Mouse (Mus musculus) thymus, postnatal 4 days (tissue): ENCODE measurements around the gene Sag.
A peak's percentile ranks its signal among the peaks of the same experiment; 100 is the strongest.

Source experiments
- DNase-seq: peaks from one replicate; pipeline ENCODE4 v3.0.0; 2021

The Sag gene

GRCm38 (mm10) chr1:87855522-87855921, 52.0 kb downstream of the Sag start:
- DNase-seq = no peak

GRCm38 (mm10) chr1:87856823-87857222, 53.3 kb downstream of the Sag start:
- no peak for DNase-seq

GRCm38 (mm10) chr1:87858031-87858430, 54.6 kb downstream of the Sag start:
- DNase-seq = no peak

- DNase-seq = no peak
Measured at GRCm38 (mm10) chr1:87858529-87858928, 55.0 kb downstream of the Sag start.

DNA sequence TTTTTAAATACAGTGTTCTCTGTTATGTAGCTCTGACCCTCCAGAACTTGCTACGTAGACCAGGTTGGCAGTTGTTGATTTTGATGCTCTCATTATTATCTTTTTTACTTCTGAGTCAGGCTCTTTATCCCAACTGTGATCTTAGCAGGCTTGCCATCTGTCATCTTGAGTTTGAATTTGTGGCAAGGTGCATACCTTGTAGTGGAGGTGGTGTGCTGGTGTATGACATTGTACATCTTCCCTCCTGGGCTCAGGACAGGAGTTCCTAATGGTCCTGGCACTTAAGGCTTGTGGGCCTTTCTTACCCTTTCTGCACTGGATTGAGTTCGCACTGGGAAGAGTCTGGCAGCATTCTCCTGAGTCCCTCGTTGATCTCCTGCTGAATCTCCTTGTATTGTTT, 60.1 kb downstream of the Sag start:
- DNase-seq = no peak

- DNase-seq = no peak
Measured at GRCm38 (mm10) chr1:87864889-87865288, 61.4 kb downstream of the Sag start.

DNA sequence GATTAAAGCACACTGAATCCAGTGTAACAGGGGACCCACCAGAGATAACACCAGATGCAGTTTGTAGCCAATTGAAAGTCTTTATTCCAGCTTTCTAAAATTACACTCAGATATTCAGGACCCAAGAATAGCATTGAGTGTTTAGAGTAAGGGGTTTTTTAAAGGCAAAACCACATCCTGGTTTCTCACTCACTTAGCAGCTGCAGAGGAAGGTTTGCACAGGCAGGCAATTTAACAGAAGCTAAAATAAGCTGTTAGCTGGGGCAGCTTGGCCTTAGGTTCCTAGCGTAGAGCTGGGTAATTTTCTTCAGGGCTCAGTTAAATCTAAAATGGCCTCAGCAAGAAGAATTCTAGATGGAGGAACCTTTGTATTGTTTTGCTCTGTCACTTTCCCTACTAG, 63.2 kb downstream of the Sag start:
- peak; percentile 38 for DNase-seq

DNA sequence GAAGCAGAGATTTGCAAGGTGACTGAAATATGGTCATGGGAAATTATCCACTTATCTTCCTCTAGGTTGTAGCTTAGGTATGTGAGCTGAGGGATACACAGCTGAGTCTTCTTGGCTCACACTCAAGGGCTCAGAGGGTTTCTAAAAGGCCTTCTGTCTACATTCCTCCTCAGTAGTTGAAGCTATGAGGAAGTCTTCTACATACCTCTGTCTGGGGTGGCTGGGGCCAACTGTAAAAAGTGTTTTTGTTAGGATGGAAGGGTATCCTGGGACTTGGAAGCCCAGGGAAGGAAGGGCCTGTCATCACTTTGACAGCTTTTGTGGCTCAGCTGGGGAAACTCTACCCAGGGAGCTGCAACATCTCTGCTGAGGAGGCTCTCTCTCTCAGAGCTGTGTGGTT, 68.1 kb downstream of the Sag start:
- peak; percentile 6 for DNase-seq

GRCm38 (mm10) chr1:87873081-87873480, 69.6 kb downstream of the Sag start:
- no peak for DNase-seq

GRCm38 (mm10) chr1:87876065-87876464, 72.6 kb downstream of the Sag start:
- DNase-seq = peak; percentile 31

DNA sequence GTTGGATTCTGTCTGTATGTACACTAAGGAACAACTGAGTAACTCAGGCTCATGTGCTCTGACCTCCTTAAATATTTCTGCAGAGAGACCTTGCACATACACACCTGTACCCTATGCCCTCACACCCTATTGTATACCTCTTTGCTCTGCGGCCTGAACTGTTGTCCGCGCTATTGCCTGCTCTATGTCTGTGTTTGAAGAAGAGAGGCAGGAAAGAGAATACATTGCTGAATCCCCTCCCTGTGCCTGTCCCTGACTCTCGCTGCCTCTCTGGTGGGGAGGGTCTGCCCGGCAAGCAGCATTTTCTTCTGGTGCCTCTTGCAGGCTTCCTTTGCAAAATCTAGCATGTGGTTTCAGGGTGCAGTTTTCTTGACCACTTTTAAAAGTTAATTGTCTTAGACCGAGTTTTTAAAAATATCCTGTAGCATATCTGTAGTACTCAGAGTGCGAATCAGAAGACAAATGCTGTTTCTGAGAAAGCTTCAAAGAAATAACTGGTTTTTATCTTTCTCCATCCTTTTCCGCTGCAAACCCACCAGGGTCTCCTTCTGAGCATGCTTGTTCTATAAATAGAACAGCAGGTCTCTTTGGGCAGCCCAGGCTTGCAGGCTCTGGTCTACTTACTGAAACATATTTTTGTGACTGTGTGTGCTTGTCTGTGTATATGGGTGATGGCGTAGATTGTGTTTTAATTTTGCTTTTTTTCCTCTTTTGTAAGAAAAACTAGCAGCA, 74.2 kb downstream of the Sag start:
- DNase-seq = no peak

DNA sequence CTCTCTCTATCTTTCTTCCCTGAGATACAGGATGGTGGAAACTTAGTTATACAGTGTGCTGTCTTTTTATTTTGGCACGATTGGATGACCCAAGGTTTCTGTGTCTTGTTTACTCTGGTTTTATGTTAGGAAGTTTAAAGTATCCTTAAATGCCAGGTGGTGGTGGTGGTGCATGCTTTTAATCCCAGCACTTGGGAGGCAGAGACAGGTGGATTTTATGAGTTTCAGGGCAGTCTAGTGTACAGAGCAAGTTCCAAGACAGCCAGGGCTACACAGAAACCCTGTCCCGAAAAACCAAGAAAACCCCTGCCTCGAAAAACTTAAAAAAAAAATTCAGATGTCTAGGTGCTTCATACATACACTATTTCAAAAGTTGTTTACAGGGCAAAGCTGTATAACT, 75.6 kb downstream of the Sag start:
- DNase-seq = no peak

- peak; percentile 7 for DNase-seq
Measured at GRCm38 (mm10) chr1:87879494-87880325, 76.2 kb downstream of the Sag start.

- DNase-seq = no peak
Measured at GRCm38 (mm10) chr1:87880326-87880627, 76.8 kb downstream of the Sag start.

DNA sequence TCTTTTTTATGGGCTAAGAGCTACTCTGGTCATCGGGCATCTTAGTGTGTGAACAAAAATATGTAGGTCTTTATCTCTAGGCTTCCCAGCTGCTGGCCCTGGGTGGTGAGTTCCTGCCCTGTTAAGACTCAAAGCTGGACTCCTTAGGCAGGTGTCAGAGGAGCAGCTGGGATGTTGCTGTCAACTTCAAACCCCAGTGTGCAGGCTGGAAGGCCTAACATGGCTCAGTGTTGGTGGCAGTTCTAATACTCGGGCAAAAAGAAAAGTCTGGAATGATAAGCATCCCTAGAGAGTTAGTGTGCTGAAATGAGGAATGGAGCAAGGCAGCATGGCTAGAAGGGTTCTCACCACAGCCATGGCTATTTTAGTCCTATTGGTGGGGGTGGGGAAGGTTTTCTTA, 77.4 kb downstream of the Sag start:
- peak; percentile 9 for DNase-seq

- no peak for DNase-seq
Measured at GRCm38 (mm10) chr1:87881726-87882125, 78.2 kb downstream of the Sag start.

DNA sequence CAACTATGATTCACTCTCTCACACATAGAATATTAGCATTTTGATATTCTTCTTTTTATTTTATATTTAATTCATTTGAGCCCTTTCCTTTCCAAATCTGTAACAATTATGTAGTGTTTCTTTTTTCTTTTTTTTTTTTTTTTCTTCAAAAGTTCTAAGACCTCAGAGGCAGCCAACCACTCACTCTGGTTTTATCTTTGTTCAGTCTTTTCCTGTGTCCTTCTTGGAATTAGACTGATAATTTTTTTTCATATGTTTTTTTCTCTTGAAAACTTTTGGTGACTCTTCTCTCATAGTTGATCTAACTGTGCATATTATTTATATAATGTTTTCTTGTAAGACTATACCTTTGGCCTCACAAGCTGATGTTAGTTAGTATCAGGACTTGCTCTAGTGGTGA, 79.1 kb downstream of the Sag start:
- DNase-seq = no peak

GRCm38 (mm10) chr1:87890960-87891359, 87.5 kb downstream of the Sag start:
- peak; percentile 46 for DNase-seq

DNA sequence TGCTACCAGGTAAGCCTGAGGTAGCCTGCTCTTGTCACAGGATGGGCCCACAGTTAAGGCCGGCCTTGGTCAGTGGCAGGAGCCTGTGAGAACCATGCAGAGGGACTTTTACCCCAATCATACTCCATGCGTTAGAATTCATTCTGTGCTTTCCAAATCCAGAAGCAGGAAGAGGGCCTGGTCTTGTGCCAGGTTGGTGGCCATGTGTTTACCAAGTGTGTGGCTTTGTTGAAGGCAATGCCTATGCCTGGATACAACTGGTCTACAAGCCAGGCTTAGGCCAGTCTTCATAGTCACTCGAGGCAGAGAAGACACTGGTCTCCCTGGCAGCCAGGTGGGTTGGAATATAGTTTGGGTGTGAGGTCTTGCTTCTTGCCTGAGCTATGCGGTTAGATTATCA, 88.2 kb downstream of the Sag start:
- DNase-seq = peak; percentile 5

DNA sequence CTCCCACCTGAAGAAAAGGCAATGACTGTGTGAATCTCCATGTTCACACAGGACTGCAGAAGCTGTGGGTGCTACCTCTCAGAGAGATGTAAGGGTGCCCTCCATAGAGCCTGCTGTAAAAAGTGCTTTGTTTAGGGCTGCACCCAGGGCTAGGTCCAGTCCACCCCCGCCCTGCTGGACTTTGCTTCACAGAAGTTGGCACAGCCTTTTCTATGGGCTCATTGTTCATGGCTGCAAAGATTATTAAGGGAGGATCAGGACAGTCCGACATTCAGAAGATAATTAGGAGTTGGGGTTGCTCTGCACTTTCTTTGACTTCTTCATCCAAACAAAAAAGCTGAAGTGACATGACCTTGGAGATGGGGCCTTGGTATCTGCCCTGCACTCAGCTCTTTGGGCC, 89.0 kb downstream of the Sag start:
- DNase-seq = no peak

DNA sequence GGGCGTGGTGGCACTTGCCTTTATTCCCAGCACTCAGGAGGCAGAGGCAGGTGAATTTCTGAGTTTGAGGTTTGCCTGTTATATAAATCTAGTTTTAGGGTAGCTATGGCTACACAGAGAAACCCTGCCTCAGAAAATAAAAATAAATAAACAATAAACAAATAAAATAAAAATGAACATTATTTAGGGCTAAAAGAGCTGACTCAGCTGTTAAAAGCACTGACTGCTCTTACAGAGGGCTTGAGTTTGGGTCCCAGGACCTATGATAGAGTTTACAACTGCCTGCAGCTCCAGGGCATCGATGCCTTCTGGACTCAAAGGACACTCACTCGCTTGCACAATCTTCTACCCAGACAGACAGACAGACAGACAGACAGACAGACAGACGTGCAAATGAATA, 89.9 kb downstream of the Sag start:
- DNase-seq = no peak
